Mouse (Mus musculus): ENCODE results near the gene Crygd.
"Not testable (repeated sequence)": the region's sequence is repeated elsewhere in the genome, so short reads cannot be mapped to it uniquely, and the experiment has no call there.

DNA sequence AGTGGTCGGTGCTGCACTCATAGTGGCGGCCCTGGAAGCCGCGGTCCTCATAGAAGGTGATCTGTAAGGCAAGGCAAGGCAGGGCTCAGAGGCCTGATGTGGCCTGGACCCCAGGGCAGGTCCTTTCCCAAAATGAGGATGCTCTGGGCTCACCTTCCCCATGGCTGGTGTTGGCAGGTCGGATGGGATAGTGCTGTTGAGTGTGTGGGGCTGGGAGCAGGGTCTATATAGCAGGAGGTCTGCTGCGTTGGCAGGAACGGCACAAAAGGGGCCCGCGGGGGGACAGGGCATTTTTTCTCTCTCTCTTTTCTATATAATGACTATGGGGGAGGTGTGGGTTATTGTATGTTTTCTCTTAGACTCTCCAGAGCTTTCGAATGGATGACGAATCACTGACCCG lies 12.3 kb downstream of the Crygd start, which contains the start of gene Cryge:
- TF ChIP-seq CTCF, POLR2A (IDR thresholded peaks at IDR 0.05; ENCODE audit: insufficient read depth, low read depth, low read length): not testable (repeated sequence)

Measured in olfactory bulb, adult 2 months (tissue).